Mouse (Mus musculus): ENCODE results near the gene Ryr2.

DNA sequence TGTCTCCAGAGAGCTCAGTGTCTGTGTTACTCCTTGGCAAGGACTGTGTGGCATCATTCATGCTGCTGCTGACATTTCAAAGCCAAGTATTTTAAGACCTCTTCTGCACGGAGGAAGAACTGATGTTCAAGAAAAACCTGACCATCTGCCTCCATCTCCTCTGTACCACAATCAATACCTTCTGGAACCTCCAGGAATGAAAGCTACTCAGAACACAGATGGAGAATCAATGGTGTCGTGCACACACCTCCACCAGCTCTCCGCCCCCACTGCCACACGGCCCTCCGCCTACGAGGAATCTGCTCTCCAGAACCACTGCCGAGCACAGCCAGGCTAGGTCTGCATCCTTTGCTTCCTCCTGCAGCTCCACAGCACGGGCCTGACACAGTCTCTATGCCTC lies 92.8 kb downstream of the Ryr2 start:
- TF ChIP-seq MAX (IDR thresholded peaks at IDR 0.05) (no peak), CTCF (IDR thresholded peaks at IDR 0.05; ENCODE audit: control insufficient read depth, insufficient read depth, insufficient read length) (no peak)
